Mouse (Mus musculus) heart, adult 2 months (tissue): ENCODE measurements around the gene Sucnr1.

Experiments
- CTCF ChIP-seq: fragments of 200-600 bp; IDR thresholded peaks from 2 replicates; pipeline ENCODE4 v1.8.1; 2022; ENCODE audit warnings: antibody characterized with exemption, mild to moderate bottlenecking, moderate library complexity
- EP300 ChIP-seq: fragments of 200-500 bp; IDR thresholded peaks from 2 replicates; pipeline ENCODE4 v1.6.1; 2011; ENCODE audit warnings: low read depth, low read length, control low read depth; ENCODE audit not compliant: insufficient read depth
- POLR2A ChIP-seq: fragments of 200-500 bp; IDR thresholded peaks from 2 replicates; pipeline ENCODE4 v1.6.1; 2011; ENCODE audit warnings: mild to moderate bottlenecking, low read depth, low read length, control low read depth; ENCODE audit not compliant: insufficient read depth

- TF ChIP-seq CTCF (no peak), POLR2A (no peak), EP300 (no peak)
Observed at GRCm38 (mm10) chr3:60080572-60080971, 1.1 kb upstream of the Sucnr1 start.
